Mouse (Mus musculus) brain, embryonic 14.5 days (tissue): ENCODE measurements around the gene Vmn1r222.

ENCODE experiments used
- CTCF ChIP-seq: fragments of 200-500 bp; IDR thresholded peaks from 2 replicates; pipeline ENCODE4 v1.5.1; 2012; ENCODE audit warnings: inconsistent platforms, mild to moderate bottlenecking, moderate library complexity, borderline replicate concordance; ENCODE audit not compliant: insufficient read depth, insufficient read length; ENCODE audit errors: extremely low read depth
- POLR2A ChIP-seq: fragments of 200-500 bp; IDR thresholded peaks from 2 replicates; pipeline ENCODE4 v1.6.1; 2012; ENCODE audit warnings: mild to moderate bottlenecking, inconsistent platforms, borderline replicate concordance; ENCODE audit not compliant: poor library complexity, insufficient read depth, insufficient read length, severe bottlenecking; ENCODE audit errors: extremely low read depth

GRCm38 (mm10) chr13:23258546-23259048 lies 22.9 kb upstream of the Vmn1r222 start:
- TF ChIP-seq CTCF (no peak), POLR2A (no peak)
